Mouse (Mus musculus): ENCODE data around the gene 0610040J01Rik. TPM values are rescaled to one million over a fixed set of nuclear protein-coding genes. Genes with fewer than 3 reads are reported as not detected.

0610040J01Rik gene
- polyA plus RNA-seq, 1 experiment from 2014 or later, result 3.3 TPM

DNA sequence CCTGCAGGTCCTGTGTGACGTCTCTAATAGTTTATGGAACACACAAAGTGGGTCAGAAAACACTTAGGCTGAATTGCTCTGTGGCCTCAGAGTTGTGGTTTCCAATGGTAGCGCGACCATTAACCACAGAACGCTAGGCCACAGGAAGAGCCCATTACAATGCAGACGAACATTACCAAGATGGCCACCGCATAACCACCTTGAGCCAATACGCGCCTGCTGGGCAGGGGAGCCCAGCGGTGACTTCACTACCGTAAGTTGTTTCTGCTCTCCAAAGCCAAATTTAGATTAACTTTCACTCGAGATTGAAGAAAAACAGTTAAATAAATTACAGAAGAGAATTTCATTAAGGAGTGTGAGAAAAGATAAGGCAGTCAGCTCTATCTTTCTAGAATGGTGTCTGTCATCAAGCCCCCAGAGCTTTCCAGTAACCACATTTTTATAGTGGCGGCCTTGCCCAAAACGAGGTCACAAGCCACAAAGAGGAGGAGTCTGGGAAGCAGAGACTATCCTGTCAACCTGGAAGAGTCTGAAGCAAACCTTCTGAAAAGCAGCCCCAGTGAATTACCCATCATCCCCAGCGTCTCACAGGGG lies 113.0 kb downstream of the 0610040J01Rik start:
- Histone ChIP-seq H3K4me1 (replicated peaks) (no peaks in the 10 kb centered on the region), H3K27ac (no peak overlapping the region), H3K27me3 (ENCODE audit: insufficient read depth, poor library complexity, severe bottlenecking) (no peaks in the 10 kb centered on the region), H3K4me3 (no peak overlapping the region), H3K36me3 (peaks cover 66% of the 10 kb centered on the region), H3K9me3 (no peaks in the 10 kb centered on the region)
- WGBS, result 96% methylated on average over 14 of the region's 14 CpGs
- no peak for DNase-seq (ENCODE audit: low spot score)

DNA sequence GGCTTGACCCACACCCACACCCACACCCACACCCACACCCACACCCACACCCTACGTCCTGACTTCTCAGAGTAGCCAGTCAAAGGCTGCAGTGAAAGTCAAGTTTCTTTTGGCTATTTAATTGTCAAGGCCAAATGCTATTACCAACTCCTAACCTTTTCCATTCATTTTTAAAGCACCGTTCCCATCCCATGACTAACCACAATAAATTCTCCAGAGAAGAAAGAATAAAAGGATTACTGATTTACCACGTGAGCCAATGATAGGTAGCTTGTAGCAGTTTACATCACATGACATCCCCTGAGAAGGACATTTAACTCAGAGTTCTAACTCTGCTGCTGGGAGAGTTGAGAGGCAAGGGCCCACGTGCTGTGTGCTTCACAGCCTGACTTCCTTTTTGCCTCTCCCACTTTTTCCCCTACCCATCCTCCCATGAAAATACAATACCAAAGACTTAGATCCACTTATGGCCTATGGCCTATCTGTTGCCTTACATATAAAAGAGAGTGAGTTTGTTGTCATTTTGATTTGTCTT lies 118.7 kb downstream of the 0610040J01Rik start:
- DNase-seq (ENCODE audit: low spot score), result no peak
- Histone ChIP-seq H3K4me3 (no peak overlapping the region), H3K9me3 (no peaks in the 10 kb centered on the region), H3K4me1 (replicated peaks) (0 out of 2 replicates have a peak, but pooled peaks cover 7% of the 10 kb centered on the region), H3K36me3 (peaks cover 63% of the 10 kb centered on the region), H3K27ac (no peak overlapping the region), H3K27me3 (ENCODE audit: insufficient read depth, poor library complexity, severe bottlenecking) (no peaks in the 10 kb centered on the region)
- WGBS, result 81% methylated on average over 4 of the region's 4 CpGs

DNA sequence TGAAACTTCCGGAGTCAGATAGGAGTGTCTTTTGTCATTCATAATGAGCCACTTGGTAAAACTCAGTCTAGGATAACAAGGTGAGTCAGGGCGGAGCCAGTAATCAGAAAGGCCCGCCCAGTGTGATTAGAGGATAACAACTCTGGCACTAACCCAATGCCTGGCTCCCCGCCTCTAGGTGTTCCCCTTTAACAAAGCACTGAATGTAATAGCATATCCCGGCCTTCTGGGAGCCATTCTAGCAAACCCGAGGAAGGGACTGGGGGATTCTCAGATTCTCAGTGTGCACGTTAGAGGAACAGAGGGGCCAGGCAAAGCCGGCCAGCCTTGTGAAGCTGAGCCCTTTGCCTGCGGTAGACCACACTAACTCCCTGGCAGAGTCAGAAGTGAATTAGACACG lies 120.7 kb downstream of the 0610040J01Rik start:
- no peak for DNase-seq (ENCODE audit: low spot score)
- H3K27ac ChIP-seq, result 0 out of 2 replicates have a peak overlapping the region, but pooled peaks have one; percentile 16
- 57% methylated on average over 10 of the region's 10 CpGs for WGBS
- no peaks in the 10 kb centered on the region for H3K27me3 ChIP-seq (ENCODE audit: insufficient read depth, poor library complexity, severe bottlenecking)
- H3K9me3 ChIP-seq, result no peaks in the 10 kb centered on the region
- H3K36me3 ChIP-seq, result peaks cover 52% of the 10 kb centered on the region
- no peak overlapping the region for H3K4me3 ChIP-seq
- H3K4me1 ChIP-seq (replicated peaks), result peaks cover 12% of the 10 kb centered on the region

DNA sequence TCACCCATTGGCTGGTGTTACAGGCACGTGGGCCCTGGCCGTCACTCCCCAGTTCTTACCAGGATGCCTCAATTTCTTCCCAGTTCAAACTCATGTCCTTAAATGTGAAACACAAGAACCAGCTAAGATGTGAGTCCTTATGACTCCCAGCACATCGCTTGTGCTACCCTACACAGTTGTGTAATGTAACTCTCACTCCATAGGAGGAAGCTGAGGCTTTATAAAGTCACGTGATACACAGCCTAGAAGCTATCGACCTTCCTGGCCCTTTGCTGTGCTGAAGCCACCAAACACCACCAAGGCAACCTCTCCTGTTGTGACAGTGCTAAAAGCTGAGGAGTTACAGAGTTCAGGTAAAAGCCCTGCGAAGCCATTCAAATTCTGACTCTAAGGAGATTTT lies 123.4 kb downstream of the 0610040J01Rik start:
- Histone ChIP-seq H3K27ac (no peak overlapping the region), H3K4me1 (replicated peaks) (peaks cover 12% of the 10 kb centered on the region), H3K27me3 (ENCODE audit: insufficient read depth, poor library complexity, severe bottlenecking) (no peaks in the 10 kb centered on the region), H3K9me3 (no peaks in the 10 kb centered on the region), H3K36me3 (peaks cover 26% of the 10 kb centered on the region), H3K4me3 (no peak overlapping the region)
- no peak for DNase-seq (ENCODE audit: low spot score)
- WGBS, result 93% methylated on average over 6 of the region's 6 CpGs

DNA sequence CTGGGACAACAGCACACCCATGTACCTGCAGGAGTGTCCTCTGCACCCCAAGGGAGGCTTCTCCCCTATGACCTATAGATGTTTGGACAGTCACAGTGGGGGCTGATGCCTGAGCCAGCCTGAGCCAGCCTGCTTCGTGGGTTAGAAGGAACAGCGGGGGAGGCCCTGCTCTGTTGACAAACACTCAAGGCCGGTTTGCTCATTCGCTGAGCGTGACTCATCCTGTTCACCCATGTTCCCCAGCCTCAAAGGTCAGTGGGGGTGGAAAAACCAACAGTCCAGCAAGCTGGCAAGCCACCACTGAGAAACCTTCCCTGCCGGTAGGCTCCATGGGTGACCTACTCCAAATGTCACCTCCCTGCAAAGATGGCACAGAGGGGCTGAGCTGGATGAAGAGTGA lies 124.6 kb downstream of the 0610040J01Rik start:
- no peaks in the 10 kb centered on the region for H3K9me3 ChIP-seq
- H3K27ac ChIP-seq, result 0 out of 2 replicates have a peak overlapping the region, but pooled peaks have one; percentile 29
- peaks cover 12% of the 10 kb centered on the region for H3K4me1 ChIP-seq (replicated peaks)
- DNase-seq (ENCODE audit: low spot score), result no peak
- WGBS, result 63% methylated on average over 6 of the region's 6 CpGs
- no peaks in the 10 kb centered on the region for H3K27me3 ChIP-seq (ENCODE audit: insufficient read depth, poor library complexity, severe bottlenecking)
- no peak overlapping the region for H3K4me3 ChIP-seq
- peaks cover 26% of the 10 kb centered on the region for H3K36me3 ChIP-seq

DNA sequence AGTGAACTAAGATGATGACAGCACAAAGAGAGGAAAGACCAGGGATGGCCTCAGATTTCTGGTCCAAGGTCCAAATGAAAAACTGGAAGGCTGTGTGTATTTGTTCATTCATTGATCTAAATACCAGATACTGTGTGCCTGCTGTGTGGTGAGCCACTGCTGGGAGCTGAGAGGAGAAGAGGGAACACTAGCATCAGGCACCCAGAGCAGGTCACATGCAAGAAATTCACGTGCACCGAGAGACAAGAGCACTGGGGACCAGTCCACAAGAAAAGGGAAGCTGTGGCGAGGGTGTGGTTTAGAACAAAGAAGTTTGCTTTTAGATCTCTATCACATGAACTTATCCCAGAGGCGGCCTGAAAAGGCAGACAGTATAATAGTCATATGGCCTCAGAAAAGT lies 126.4 kb downstream of the 0610040J01Rik start:
- no peak overlapping the region for H3K27ac ChIP-seq
- H3K36me3 ChIP-seq, result peaks cover 21% of the 10 kb centered on the region
- 80% methylated on average over 4 of the region's 4 CpGs for WGBS
- H3K9me3 ChIP-seq, result no peaks in the 10 kb centered on the region
- DNase-seq (ENCODE audit: low spot score), result no peak
- no peaks in the 10 kb centered on the region for H3K27me3 ChIP-seq (ENCODE audit: insufficient read depth, poor library complexity, severe bottlenecking)
- peaks cover 5% of the 10 kb centered on the region for H3K4me1 ChIP-seq (replicated peaks)
- H3K4me3 ChIP-seq, result no peak overlapping the region

DNA sequence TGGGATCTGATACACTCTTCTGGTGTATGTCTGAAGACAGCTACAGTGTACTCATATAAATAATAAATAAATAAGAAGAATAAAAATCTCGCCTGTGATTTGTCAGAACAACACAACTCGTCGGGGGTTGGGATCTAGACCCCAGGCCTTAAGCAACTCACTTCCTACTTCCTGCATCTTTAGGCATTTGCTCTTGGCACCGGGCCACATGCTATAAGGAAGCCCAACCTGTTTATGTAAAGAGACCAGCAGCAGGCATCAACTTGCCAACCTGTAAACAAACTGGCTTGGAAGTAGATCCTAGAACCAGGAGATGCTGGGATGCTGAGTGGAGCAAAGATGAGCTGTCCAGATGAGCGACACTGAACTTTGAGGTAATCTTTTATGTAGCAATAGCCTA lies 129.7 kb downstream of the 0610040J01Rik start:
- no peak for DNase-seq (ENCODE audit: low spot score)
- peaks cover under 1% of the 10 kb centered on the region for H3K36me3 ChIP-seq
- H3K4me3 ChIP-seq, result no peak overlapping the region
- H3K27me3 ChIP-seq (ENCODE audit: insufficient read depth, poor library complexity, severe bottlenecking), result no peaks in the 10 kb centered on the region
- H3K9me3 ChIP-seq, result no peaks in the 10 kb centered on the region
- no peak overlapping the region for H3K27ac ChIP-seq
- H3K4me1 ChIP-seq (replicated peaks), result peaks cover 8% of the 10 kb centered on the region
- WGBS, result 84% methylated on average over 5 of the region's 5 CpGs

DNA sequence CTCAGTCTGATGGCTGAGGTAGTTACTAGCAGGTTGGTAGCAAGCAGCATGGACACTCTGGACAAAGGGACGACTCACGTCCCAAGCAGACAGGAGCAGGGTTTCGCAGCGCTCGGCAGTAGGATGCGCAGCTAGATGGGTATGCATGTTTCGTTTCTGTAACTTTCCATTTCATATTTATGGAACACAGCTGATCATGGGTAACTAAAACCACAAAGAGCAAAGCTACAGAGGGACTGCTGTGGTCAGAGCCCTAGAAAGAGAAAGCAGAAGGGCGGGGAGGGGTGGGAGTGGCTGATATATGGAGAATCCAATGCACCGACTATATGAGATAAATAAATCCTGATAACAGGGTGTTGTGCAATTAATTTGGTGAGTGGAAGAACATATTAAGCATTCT lies 131.1 kb downstream of the 0610040J01Rik start:
- Histone ChIP-seq H3K27me3 (ENCODE audit: insufficient read depth, poor library complexity, severe bottlenecking) (no peaks in the 10 kb centered on the region), H3K4me3 (no peak overlapping the region), H3K27ac (no peak overlapping the region), H3K4me1 (replicated peaks) (peaks cover 15% of the 10 kb centered on the region), H3K9me3 (no peaks in the 10 kb centered on the region), H3K36me3 (no peaks in the 10 kb centered on the region)
- 94% methylated on average over 9 of the region's 9 CpGs for WGBS
- no peak for DNase-seq (ENCODE audit: low spot score)

DNA sequence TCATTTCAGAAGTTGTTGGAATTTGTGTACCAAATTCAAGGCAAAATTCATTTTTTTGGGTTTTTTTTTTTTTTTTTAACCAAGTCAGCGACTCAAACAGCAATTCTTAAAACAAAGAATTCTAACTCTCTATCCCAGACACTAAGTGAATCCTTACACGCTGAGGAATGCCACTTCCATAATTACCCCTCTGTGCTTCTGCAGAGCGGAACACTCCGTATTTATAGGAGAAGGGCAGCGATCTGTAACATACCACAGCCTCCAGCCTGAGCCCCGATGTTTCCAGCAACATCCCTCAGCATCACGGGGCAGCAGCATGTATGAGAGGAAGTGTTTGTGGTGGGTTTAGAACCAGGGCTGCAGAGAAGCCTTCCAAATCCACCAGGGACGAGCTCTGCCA lies 135.4 kb downstream of the 0610040J01Rik start:
- Histone ChIP-seq H3K4me1 (replicated peaks) (peaks cover 43% of the 10 kb centered on the region), H3K36me3 (no peaks in the 10 kb centered on the region), H3K4me3 (no peak overlapping the region), H3K27ac (no peak overlapping the region), H3K27me3 (ENCODE audit: insufficient read depth, poor library complexity, severe bottlenecking) (no peaks in the 10 kb centered on the region), H3K9me3 (no peaks in the 10 kb centered on the region)
- 49% methylated on average over 8 of the region's 8 CpGs for WGBS
- DNase-seq (ENCODE audit: low spot score), result no peak

DNA sequence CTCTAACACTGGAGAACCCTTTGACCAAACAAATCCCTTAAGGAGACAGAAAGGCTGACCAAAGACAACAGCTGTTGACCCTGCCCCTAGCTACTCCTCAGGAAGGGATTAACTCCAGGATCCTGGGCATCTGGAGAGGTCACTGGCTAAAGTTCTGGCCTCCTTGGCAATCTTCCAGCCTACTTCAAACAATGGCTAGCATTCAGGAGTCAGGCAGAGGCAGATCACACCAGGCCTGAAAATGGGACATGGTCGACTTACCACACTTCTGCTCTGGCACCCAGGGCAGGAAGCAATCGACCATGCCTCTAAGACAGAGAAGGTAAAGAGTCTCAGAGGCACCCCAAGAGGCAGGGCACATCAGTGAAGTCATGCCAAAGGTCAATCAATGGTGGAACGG lies 137.0 kb downstream of the 0610040J01Rik start:
- no peaks in the 10 kb centered on the region for H3K9me3 ChIP-seq
- H3K4me1 ChIP-seq (replicated peaks), result peaks cover 43% of the 10 kb centered on the region
- no peak overlapping the region for H3K27ac ChIP-seq
- H3K4me3 ChIP-seq, result no peak overlapping the region
- no peaks in the 10 kb centered on the region for H3K27me3 ChIP-seq (ENCODE audit: insufficient read depth, poor library complexity, severe bottlenecking)
- DNase-seq (ENCODE audit: low spot score), result peak; percentile 30
- 22% methylated on average over 3 of the region's 3 CpGs for WGBS
- H3K36me3 ChIP-seq, result no peaks in the 10 kb centered on the region

Other genes starting within 250 kb of the 0610040J01Rik start
- 0.88 and 1.6 TPM in 2 replicates for gene Nwd2, start 163.3 kb upstream of the 0610040J01Rik start, polyA plus RNA-seq (2016; fragmentation: Nextera tagmentation; extraction: Ambion mirVana)
- 11.5 and 15.1 TPM in 2 replicates for gene Rell1, start 156.5 kb downstream of the 0610040J01Rik start, polyA plus RNA-seq (2016; fragmentation: Nextera tagmentation; extraction: Ambion mirVana)

Data from hindbrain, embryonic 10.5 days (tissue).